Mouse (Mus musculus) Patski (cell line): ENCODE measurements at regions not wholly inside any gene's neighbourhood (a gene's known extent, or its start where the extent isn't known, plus 50 kb on each side); places are given as distances from the start of the nearest gene placed in this dataset.

Experiments
- ATAC-seq: fragments of 100-300 bp; one replicate; pipeline ENCODE4 v1.8.0; 2021
- CTCF ChIA-PET: fragments of 350-600 bp; sonication (Branson Sonifier 250); formaldehyde crosslinking; loops from one replicate; lab custom pipeline; 2022; ENCODE audit warnings: inconsistent platforms; lab: Charles Lee
- POLR2A ChIA-PET: fragments of 350-600 bp; sonication (Branson Sonifier 250); formaldehyde crosslinking; loops from one replicate; lab custom pipeline; 2022; ENCODE audit warnings: antibody characterized with exemption, inconsistent platforms; lab: Charles Lee
- DNase-seq: peaks from one replicate; pipeline ENCODE4 v3.0.0-alpha.2; 2011; ENCODE audit warnings: low read depth, low spot score
- H3K27me3 ChIP-seq: fragments of 371-371 bp; one replicate; pipeline ENCODE4 v1.5.1; 2021
- CTCF ChIP-seq: fragments of 100-300 bp; IDR thresholded peaks from one replicate; pipeline ENCODE4 v1.5.1; 2021
- in situ Hi-C: fragments of 300-500 bp; cut with MboI; formaldehyde crosslinking; loops from 3 replicates; pipeline ENCODE4 v1.11.1; 2018; ENCODE audit warnings: low pct_unique_long_range_greater_than_20kb, mixed read lengths

- ATAC-seq = no peak
- ChIA-PET POLR2A (no interaction called here), CTCF (no interaction called here)
- no peak for DNase-seq
- in situ Hi-C loops = no loop called here
- TF ChIP-seq CTCF = no peak
- H3K27me3 ChIP-seq = peaks cover 18% of the 10 kb centered on the region
These were observed 363.9 kb downstream of the Psat1 start for GRCm38 (mm10) chr19:15583106-15583781.

- DNase-seq (no peak), ATAC-seq (no peak)
- no peak for TF ChIP-seq CTCF
- in situ Hi-C loops = no loop called here
- ChIA-PET CTCF (no interaction called here), POLR2A (no interaction called here)
- peaks cover 31% of the 10 kb centered on the region for H3K27me3 ChIP-seq
These were observed 375.9 kb downstream of the Psat1 start for GRCm38 (mm10) chr19:15571204-15571603.

- ChIA-PET CTCF (interaction anchor here (1.6 kb wide), 1 partner anchor 18 kb away, joined by 4 read pairs; no protein-coding TSS in a partner anchor), POLR2A (no interaction called here)
- H3K27me3 ChIP-seq = peaks cover 30% of the 10 kb centered on the region
- no peak for ATAC-seq
- DNase-seq = no peak
- in situ Hi-C loops = no loop called here
- TF ChIP-seq CTCF = no peak
These were observed 385.6 kb downstream of the Psat1 start for GRCm38 (mm10) chr19:15561511-15561910.

GRCm38 (mm10) chr19:15553953-15554352 lies 393.2 kb downstream of the Psat1 start:
- DNase-seq (no peak), ATAC-seq (no peak)
- POLR2A ChIA-PET = no interaction called here
- H3K27me3 ChIP-seq = peaks cover 77% of the 10 kb centered on the region
- no peak for TF ChIP-seq CTCF
- in situ Hi-C loops = no loop called here
- CTCF ChIA-PET = interaction anchor here (2.2 kb wide), 1 partner anchor 20 kb away, joined by 4 read pairs; no protein-coding TSS in a partner anchor

GRCm38 (mm10) chr19:15517853-15518252 lies 429.3 kb downstream of the Psat1 start:
- in situ Hi-C loops = no loop called here
- H3K27me3 ChIP-seq = peaks cover 66% of the 10 kb centered on the region
- DNase-seq (no peak), ATAC-seq (no peak)
- ChIA-PET POLR2A (no interaction called here), CTCF (interaction anchor here (1.6 kb wide), 1 partner anchor 15 kb away, joined by 5 read pairs; no protein-coding TSS in a partner anchor)
- no peak for TF ChIP-seq CTCF

- CTCF ChIA-PET = interaction anchor here (1.6 kb wide), 1 partner anchor 14 kb away, joined by 5 read pairs; no protein-coding TSS in a partner anchor
- no peak for TF ChIP-seq CTCF
- in situ Hi-C loops = no loop called here
- POLR2A ChIA-PET = no interaction called here
- no peak for ATAC-seq
- DNase-seq = no peak
- H3K27me3 ChIP-seq = peaks cover 58% of the 10 kb centered on the region
These were observed 430.4 kb downstream of the Psat1 start for GRCm38 (mm10) chr19:15516566-15517305.

GRCm38 (mm10) chr19:15513197-15513596 lies 433.9 kb downstream of the Psat1 start:
- CTCF ChIA-PET = no interaction called here
- no peak for TF ChIP-seq CTCF
- ATAC-seq (no peak), DNase-seq (no peak)
- H3K27me3 ChIP-seq = peaks cover 67% of the 10 kb centered on the region
- in situ Hi-C loops = no loop called here
- POLR2A ChIA-PET = no interaction called here

GRCm38 (mm10) chr19:15510395-15510794 lies 436.7 kb downstream of the Psat1 start:
- DNase-seq = no peak
- peaks cover 62% of the 10 kb centered on the region for H3K27me3 ChIP-seq
- ChIA-PET POLR2A (no interaction called here), CTCF (no interaction called here)
- TF ChIP-seq CTCF = no peak
- no peak for ATAC-seq
- in situ Hi-C loops = no loop called here

GRCm38 (mm10) chr19:15502985-15503354 lies 444.2 kb downstream of the Psat1 start:
- DNase-seq (no peak), ATAC-seq (no peak)
- H3K27me3 ChIP-seq = peaks cover 44% of the 10 kb centered on the region
- ChIA-PET POLR2A (no interaction called here), CTCF (interaction anchor here (1.3 to 1.8 kb wide), 3 partner anchors 9 to 17 kb away, joined by 3 to 5 read pairs (median 4); no protein-coding TSS in a partner anchor)
- in situ Hi-C loops = no loop called here
- no peak for TF ChIP-seq CTCF

GRCm38 (mm10) chr19:15502315-15502984 lies 444.7 kb downstream of the Psat1 start:
- ATAC-seq = no peak
- DNase-seq = no peak
- ChIA-PET POLR2A (no interaction called here), CTCF (interaction anchor here (1.3 to 1.8 kb wide), 3 partner anchors 9 to 18 kb away, joined by 3 to 5 read pairs (median 4); no protein-coding TSS in a partner anchor)
- TF ChIP-seq CTCF = no peak
- peaks cover 41% of the 10 kb centered on the region for H3K27me3 ChIP-seq
- in situ Hi-C loops = no loop called here

GRCm38 (mm10) chr19:15495532-15495931 lies 451.6 kb downstream of the Psat1 start:
- no peak for TF ChIP-seq CTCF
- no peak for DNase-seq
- in situ Hi-C loops = no loop called here
- no peak for ATAC-seq
- ChIA-PET CTCF (no interaction called here), POLR2A (no interaction called here)
- peaks cover 49% of the 10 kb centered on the region for H3K27me3 ChIP-seq
